Mouse (Mus musculus) retina, embryonic 14.5 days (tissue): ENCODE data around the gene Cyp2r1.
A peak's percentile ranks its signal among the peaks of the same experiment; 100 is the strongest.
"Not testable (repeated sequence)": the region's sequence is repeated elsewhere in the genome, so short reads cannot be mapped to it uniquely, and the experiment has no call there.

Experiments used
- DNase-seq: peaks from one replicate; pipeline ENCODE4 v3.0.0-alpha.2; 2015; ENCODE audit warnings: low spot score

Gene Cyp2r1

GRCm38 (mm10) chr7:114562531-114563241 lies at the start of gene Cyp2r1:
Gene Cyp2r1 (minus strand): TSS chr7:114562972.
- DNase-seq: peak; percentile 89

- DNase-seq: not testable (repeated sequence)
Measured at GRCm38 (mm10) chr7:114594391-114594790, 31.6 kb upstream of the Cyp2r1 start.

- no peak for DNase-seq
Measured at GRCm38 (mm10) chr7:114582441-114582840, 19.7 kb upstream of the Cyp2r1 start.

GRCm38 (mm10) chr7:114581200-114581599 lies 18.4 kb upstream of the Cyp2r1 start:
- no peak for DNase-seq

GRCm38 (mm10) chr7:114580426-114580825 lies 17.7 kb upstream of the Cyp2r1 start:
- peak; percentile 86 for DNase-seq

- no peak for DNase-seq
Measured at GRCm38 (mm10) chr7:114577665-114578064, 14.9 kb upstream of the Cyp2r1 start.

- DNase-seq: no peak
Measured at GRCm38 (mm10) chr7:114576931-114577330, 14.2 kb upstream of the Cyp2r1 start.

- DNase-seq: not testable (repeated sequence)
Measured at GRCm38 (mm10) chr7:114573866-114574265, 11.1 kb upstream of the Cyp2r1 start.

- DNase-seq: no peak
Measured at GRCm38 (mm10) chr7:114536179-114536578, 26.6 kb downstream of the Cyp2r1 start.

- no peak for DNase-seq
Measured at GRCm38 (mm10) chr7:114526245-114526644, 36.5 kb downstream of the Cyp2r1 start.

- no peak for DNase-seq
Measured at GRCm38 (mm10) chr7:114520122-114520521, 42.6 kb downstream of the Cyp2r1 start.

GRCm38 (mm10) chr7:114508879-114509278 lies 53.9 kb downstream of the Cyp2r1 start:
- DNase-seq: no peak
